Mouse (Mus musculus) large intestine, adult 2 months (tissue): Measurements from ENCODE around the gene Dpp4. TPM values are rescaled to one million over a fixed set of nuclear protein-coding genes. Genes with fewer than 3 reads are reported as not detected.

Experiments used
- DNase-seq: peaks from one replicate; pipeline ENCODE4 v3.0.0-alpha.2; 2012; ENCODE audit warnings: low read depth, low spot score
- WGBS: fragments of 180-500 bp; shearing (Covaris S2); methylation state at CpG from one replicate; pipeline ENCODE4 v1.1.7; 2018; 5-methylcytosine and 5-hydroxymethylcytosine counted together
- polyA plus RNA-seq: library from polyadenylated mRNA; depleted of rRNA; stranded (reverse); fragments of >200 nt; gene quantifications from 2 replicates; pipeline ENCODE4 v1.2.3, GENCODE M21; 2012

Gene Dpp4
- polyA plus RNA-seq, 1 experiment = 77.3 TPM

GRCm38 (mm10) chr2:62368349-62369053, 43.5 kb downstream of the Dpp4 start:
- no peak for DNase-seq
- WGBS = 70% methylated on average over 5 of the region's 5 CpGs

DNA sequence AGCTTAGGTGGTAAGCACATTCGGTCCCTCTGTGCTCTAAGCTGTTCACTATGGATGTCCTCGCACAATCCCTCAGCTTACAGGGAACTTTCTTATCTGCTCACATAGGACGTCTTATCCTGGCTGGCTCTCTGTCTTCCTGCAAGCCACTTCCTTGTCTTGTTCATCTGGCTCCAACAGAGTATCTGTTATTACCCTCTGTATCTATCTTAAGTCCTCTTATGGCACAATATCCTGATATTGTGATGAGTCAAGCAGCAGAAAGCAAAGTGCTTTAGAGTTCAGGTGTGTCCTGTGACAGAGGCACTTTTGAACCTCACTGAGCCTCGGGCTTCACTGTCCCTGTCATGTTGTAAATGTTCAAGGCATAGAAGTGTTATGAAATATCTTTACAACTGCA, 48.4 kb downstream of the Dpp4 start:
- WGBS = 62% methylated on average over 4 of the region's 4 CpGs
- no peak for DNase-seq

DNA sequence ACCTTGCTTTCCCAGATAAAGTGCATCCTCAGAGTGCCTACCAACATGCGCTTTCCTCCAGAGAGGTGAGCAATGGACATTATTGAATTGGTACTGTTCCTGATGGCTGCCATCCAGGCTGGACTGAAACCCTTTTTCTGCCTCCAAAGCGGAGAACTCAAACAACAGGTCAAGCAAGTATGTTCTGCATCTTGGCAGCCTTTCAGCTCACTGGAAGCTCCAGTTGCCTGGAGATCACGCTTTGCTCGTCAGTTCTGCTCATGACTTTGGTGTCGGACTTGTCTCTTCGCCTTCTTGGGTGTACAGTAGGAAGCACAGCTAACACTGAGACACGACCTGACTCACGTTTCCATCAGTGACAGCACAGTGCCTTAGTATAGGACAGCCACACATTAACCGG, 49.8 kb downstream of the Dpp4 start:
- WGBS = 81% methylated on average over 9 of the region's 9 CpGs
- DNase-seq = no peak

- no peak for DNase-seq
- WGBS = 76% methylated on average over 3 of the region's 3 CpGs
Measured at GRCm38 (mm10) chr2:62361514-62361913, 50.5 kb downstream of the Dpp4 start.

DNA sequence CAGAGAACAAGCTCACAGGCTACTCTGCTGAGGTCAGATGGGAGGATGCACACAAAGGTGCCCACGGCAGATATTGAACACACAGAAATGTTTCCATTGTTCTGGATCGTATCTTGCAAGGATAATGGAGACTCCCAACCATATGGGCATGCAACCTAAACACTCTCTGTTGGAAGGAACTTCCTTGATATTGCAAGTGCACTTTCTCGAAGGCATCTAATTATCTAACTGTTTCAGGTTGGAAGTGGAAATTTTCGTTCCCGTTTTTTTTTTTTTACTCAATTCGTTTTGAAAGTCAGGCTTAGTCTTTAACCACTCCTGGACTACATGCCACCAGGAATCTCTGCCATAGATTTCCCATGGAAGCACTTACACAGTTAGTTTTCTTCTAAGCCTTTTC, 51.2 kb downstream of the Dpp4 start:
- 88% methylated on average over 6 of the region's 6 CpGs for WGBS
- DNase-seq = no peak

- DNase-seq = no peak
Measured at GRCm38 (mm10) chr2:62357259-62357658, 54.8 kb downstream of the Dpp4 start.

GRCm38 (mm10) chr2:62356606-62357005, 55.4 kb downstream of the Dpp4 start:
- WGBS = 82% methylated on average over 14 of the region's 14 CpGs
- no peak for DNase-seq

More at GRCm38 (mm10) chr2:62357259-62357658, 54.8 kb downstream of the Dpp4 start:
- WGBS = 91% methylated on average over 7 of the region's 7 CpGs

GRCm38 (mm10) chr2:62355766-62356165, 56.3 kb downstream of the Dpp4 start:
- 86% methylated on average over 6 of the region's 6 CpGs for WGBS

GRCm38 (mm10) chr2:62352035-62352434, 60.0 kb downstream of the Dpp4 start:
- no peak for DNase-seq
- 72% methylated on average over 3 of the region's 3 CpGs for WGBS

More at GRCm38 (mm10) chr2:62355766-62356165, 56.3 kb downstream of the Dpp4 start:
- no peak for DNase-seq

GRCm38 (mm10) chr2:62347762-62348161, 64.3 kb downstream of the Dpp4 start:
- DNase-seq = no peak
- WGBS = 94% methylated on average over 9 of the region's 9 CpGs

DNA sequence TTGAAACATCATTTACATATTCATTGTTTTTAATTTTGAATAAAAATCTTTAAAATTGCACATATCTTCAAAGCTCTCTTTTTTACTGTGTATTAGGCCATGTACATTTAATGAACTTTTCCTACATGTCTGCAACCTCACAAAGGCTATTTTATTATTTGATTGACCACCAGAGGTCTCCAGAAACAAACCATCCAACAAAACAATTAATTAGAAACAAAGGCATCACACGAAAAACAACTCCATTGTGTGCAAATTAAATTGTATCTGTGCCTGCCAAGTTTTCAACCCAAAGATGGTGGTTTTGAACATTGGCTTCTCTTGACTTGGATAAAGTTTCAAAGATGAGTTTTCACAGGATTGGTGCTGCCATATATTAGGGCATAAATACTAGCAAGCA, 65.3 kb downstream of the Dpp4 start:
- 21% methylated on average over 1 of the region's 1 CpGs for WGBS
- no peak for DNase-seq

DNA sequence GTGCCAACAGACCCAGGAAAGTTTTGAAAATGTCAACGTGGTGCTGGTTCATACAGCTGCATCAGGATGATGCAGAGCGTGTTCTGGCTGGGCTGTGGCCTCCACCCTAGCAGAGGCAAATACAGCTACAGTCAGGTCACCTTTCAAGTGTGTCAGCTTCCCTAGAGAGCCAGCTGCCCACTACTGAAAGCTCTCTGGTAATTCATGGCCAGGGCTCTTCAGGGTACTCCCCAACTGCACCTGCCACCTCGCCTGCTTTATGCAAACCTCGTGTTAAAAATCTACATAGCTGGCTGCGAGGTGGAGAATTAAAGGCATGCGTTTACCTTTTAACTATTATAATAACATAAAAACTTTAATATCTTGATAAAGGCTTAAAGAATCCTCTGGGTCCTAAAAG, 67.7 kb downstream of the Dpp4 start:
- DNase-seq = no peak
- WGBS = 54% methylated on average over 6 of the region's 6 CpGs

GRCm38 (mm10) chr2:62341734-62342128, 70.3 kb downstream of the Dpp4 start:
- 70% methylated on average over 14 of the region's 14 CpGs for WGBS
- no peak for DNase-seq

GRCm38 (mm10) chr2:62341061-62341733, 70.8 kb downstream of the Dpp4 start:
- no peak for DNase-seq
- WGBS = 74% methylated on average over 3 of the region's 3 CpGs

DNA sequence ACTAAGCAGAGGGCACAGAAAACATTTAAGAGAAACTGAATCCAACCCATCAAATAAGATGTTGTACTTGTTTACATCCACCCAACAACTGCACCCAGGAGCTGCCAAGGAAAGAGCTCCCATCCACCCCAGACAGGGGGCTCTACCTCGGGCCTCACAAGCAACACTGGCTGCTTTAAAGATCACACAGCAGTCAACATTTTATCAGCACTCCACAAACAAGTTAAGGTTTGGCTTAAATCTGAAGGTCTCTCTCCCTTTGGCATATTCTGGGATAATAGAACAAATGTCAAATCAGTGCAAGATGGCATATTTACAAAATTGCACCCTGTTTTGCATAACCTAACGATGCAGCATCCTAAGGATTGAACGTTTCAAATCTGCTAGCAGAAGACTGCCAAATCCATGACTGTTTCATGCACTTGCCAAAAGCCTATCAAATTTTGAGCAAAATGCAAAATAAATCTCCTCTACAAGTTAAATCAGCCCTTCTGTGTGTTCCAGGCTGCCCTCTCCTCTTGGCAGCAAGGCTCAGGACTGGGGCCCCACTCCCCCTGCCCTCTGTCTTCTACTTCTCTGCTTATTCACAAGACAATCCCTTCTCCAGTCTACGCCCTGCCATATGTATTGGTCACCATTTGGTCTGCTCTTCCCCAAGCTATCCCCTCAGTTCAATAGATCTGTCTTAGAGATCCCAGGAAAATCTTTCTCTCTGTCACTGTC, 72.6 kb downstream of the Dpp4 start:
- 79% methylated on average over 4 of the region's 4 CpGs for WGBS
- no peak for DNase-seq

DNA sequence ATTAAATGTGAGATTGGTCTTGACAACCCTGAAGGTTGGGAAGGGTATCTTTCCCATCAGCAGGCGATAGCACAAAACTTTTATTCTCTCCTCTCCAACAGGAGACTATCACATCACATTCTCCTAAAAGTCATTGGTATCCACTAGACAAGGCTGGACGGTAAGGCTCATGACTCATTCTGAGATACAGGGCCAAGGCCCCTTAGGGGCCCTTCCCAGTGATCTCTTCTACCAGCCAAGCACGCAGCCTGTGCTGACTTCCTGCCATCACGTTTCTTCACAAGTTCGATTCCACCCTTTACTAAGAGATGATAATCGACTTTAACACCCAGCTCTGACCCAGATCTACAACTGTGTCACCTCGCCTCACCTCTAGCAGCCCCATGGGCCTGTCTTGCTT, 74.9 kb downstream of the Dpp4 start:
- WGBS = 84% methylated on average over 7 of the region's 7 CpGs
- no peak for DNase-seq

DNA sequence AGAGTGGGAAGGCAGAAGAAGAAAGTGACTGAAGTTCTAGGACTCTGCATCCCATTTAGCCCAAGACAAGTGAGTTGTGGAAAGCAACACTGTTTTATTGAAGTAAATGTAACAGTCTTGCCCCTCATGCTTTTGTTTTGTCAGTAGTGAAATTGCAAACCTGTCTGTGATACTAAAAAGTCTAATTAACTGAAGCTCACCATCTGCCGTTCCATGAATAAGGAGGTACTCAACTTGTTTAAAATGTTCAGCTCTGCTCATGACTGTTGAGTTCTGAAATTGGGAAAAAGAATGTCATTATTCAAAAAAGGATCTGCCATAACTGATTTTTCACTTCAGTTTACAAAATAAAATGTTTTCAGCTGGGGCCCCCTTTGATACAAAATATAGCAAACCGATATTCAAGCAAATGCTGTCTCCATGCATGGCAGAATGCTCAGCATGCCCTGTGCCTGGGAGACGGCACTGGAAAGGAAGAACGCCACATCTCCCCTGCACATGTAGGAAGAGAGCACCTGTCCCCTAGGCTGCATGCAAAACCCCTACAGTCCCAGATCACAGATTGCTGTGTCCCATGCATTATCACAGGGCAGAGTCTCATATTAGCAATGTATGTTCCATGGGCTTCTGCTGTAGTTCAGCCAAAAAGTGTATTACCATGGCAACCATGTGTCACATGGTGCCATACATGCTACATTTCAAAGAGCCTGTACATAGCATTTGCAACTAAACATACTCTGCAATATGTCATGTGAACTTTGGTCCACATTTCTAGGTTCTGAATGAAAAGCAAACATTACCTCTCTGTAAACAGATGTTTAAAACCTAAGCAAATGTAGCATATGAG, 77.4 kb downstream of the Dpp4 start:
- no peak for DNase-seq
- 90% methylated on average over 4 of the region's 4 CpGs for WGBS

- WGBS = 87% methylated on average over 8 of the region's 8 CpGs
- no peak for DNase-seq
Measured at GRCm38 (mm10) chr2:62332465-62332864, 79.6 kb downstream of the Dpp4 start.

GRCm38 (mm10) chr2:62331913-62332312, 80.1 kb downstream of the Dpp4 start:
- WGBS = 71% methylated on average over 4 of the region's 4 CpGs
- no peak for DNase-seq

DNA sequence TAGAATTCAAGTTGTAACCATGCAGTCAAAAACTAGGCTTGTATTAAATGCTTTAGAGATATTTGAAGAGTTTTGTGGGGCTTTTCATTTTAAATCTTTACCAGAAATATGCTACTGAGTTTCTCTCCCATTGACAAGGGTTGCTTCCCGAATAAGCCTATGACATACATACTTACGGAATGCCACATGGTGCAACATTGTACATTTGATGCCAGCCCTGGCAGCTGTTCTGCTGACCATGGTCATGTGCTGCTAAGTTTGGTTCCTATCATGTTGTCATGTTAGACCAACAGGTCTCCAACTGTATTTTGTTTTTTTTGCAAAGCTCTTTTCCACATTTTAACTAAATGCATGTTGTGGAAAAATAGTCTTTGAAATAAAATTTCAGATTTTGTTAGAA, 86.6 kb downstream of the Dpp4 start:
- DNase-seq = no peak

More for the DNA sequence above, 86.6 kb downstream of the Dpp4 start:
- WGBS = 86% methylated on average over 2 of the region's 2 CpGs
